14 mouse cellular contexts compared by ENCODE assay signal in genomic region chr7:102333741-102334140, GRCm38 (mm10).
DNase-seq lines count a peak whose midpoint lies in the region; ATAC-seq and TF ChIP-seq lines count a peak whose summit lies in the region.
"Had no signal": no experiment of that assay in that cellular context is flagged by ENCODE, and none has a peak within 500 bp of the region (broad histone marks: within the 10 kb centered on the region; RNA-seq: fewer than 3 reads in every experiment).

No protein-coding gene starts in this region.

- 0 out of 2 replicates have a peak overlapping the region, but pooled peaks have one; percentile 29 for H3K27ac ChIP-seq in stomach, embryonic 14.5 days (ENCODE audit: low read length)
- no peak overlapping the region for H3K27ac ChIP-seq in stomach, postnatal 0 days (replicated peaks)
- H3K27ac ChIP-seq in heart, postnatal 0 days (ENCODE audit: low read depth): peak overlapping the region; percentile 55
- H3K27ac ChIP-seq in stomach, embryonic 16.5 days (ENCODE audit: low read length): 0 out of 2 replicates have a peak overlapping the region, but pooled peaks have one; percentile 18
- H3K27ac ChIP-seq in forebrain, postnatal 0 days (ENCODE audit: low read depth, low read length): no peak overlapping the region
- H3K27ac ChIP-seq: hindbrain, embryonic 15.5 days; limb, embryonic 15.5 days; macrophage had no signal

- ATAC-seq in stomach, embryonic 14.5 days (ENCODE audit: insufficient number of reproducible peaks, insufficient read depth, low FRiP score, low read depth): peak; percentile 42; the same call in 1 of the 2 replicates
- ATAC-seq in stomach, postnatal 0 days (ENCODE audit: low FRiP score, low TSS enrichment): no peak
- peak; percentile 57; the same call in 1 of the 2 replicates for ATAC-seq in heart, postnatal 0 days (ENCODE audit: insufficient read depth, low read depth)
- peak; percentile 47; the same call in 1 of the 2 replicates for ATAC-seq in stomach, embryonic 16.5 days (ENCODE audit: insufficient read depth, low FRiP score)
- ATAC-seq in forebrain, postnatal 0 days: no peak

- H3K9ac ChIP-seq in stomach, embryonic 14.5 days (replicated peaks; ENCODE audit: low read depth, low read length): no peak overlapping the region
- no peak overlapping the region for H3K9ac ChIP-seq in stomach, postnatal 0 days (ENCODE audit: low read length)
- no peak overlapping the region for H3K9ac ChIP-seq in heart, postnatal 0 days (replicated peaks; ENCODE audit: low read depth, low read length)
- H3K9ac ChIP-seq in stomach, embryonic 16.5 days (ENCODE audit: low read length): no peak overlapping the region; the same call in 1 of the 2 replicates
- no peak overlapping the region for H3K9ac ChIP-seq in forebrain, postnatal 0 days
- H3K9ac ChIP-seq: hindbrain, embryonic 15.5 days; limb, embryonic 15.5 days had no signal

- no peak for TF ChIP-seq EP300 in stomach, postnatal 0 days (optimal IDR thresholded peaks at IDR 0.05)
- TF ChIP-seq EP300 in heart, postnatal 0 days (IDR thresholded peaks at IDR 0.05; ENCODE audit: low read depth): no peak

- DNase-seq in heart, adult 18-20 months: peak; percentile 47 to 62
- no peak for DNase-seq in heart, postnatal 25 days (ENCODE audit: low spot score)
- DNase-seq in stomach, postnatal 0 days (ENCODE audit: low spot score): no peak
- peak; percentile 39 for DNase-seq in heart, postnatal 0 days (ENCODE audit: low spot score)
- DNase-seq in forebrain, postnatal 0 days: no peak
- DNase-seq in urinary bladder, postnatal 25 days (ENCODE audit: low spot score): no peak
- DNase-seq: cerebellum, adult 9-10 months; kidney, postnatal 4 days; right cerebral cortex, postnatal 14 days had no signal

- 32% methylated on average over 4 of the region's 4 CpGs for WGBS in stomach, embryonic 14.5 days
- WGBS in stomach, postnatal 0 days: 29% methylated on average over 4 of the region's 4 CpGs
- WGBS in heart, postnatal 0 days: 9% methylated on average over 4 of the region's 4 CpGs
- WGBS in stomach, embryonic 16.5 days: 30% methylated on average over 4 of the region's 4 CpGs
- 77% methylated on average over 4 of the region's 4 CpGs for WGBS in forebrain, postnatal 0 days

- no peak overlapping the region for H3K4me2 ChIP-seq in stomach, embryonic 14.5 days (replicated peaks; ENCODE audit: low read depth, low read length)
- H3K4me2 ChIP-seq in stomach, postnatal 0 days (replicated peaks; ENCODE audit: low read depth): no peak overlapping the region
- no peak overlapping the region for H3K4me2 ChIP-seq in heart, postnatal 0 days (ENCODE audit: low read depth, low read length)
- no peak overlapping the region for H3K4me2 ChIP-seq in stomach, embryonic 16.5 days (ENCODE audit: low read depth, low read length)
- H3K4me2 ChIP-seq in forebrain, postnatal 0 days (ENCODE audit: low read depth): no peak overlapping the region
- H3K4me2 ChIP-seq: hindbrain, embryonic 15.5 days; limb, embryonic 15.5 days had no signal

- no peaks in the 10 kb centered on the region for H3K27me3 ChIP-seq in stomach, embryonic 14.5 days (ENCODE audit: control insufficient read depth, insufficient read depth, low read length)
- H3K27me3 ChIP-seq in stomach, postnatal 0 days (ENCODE audit: control insufficient read depth, insufficient read depth, low read length): no peaks in the 10 kb centered on the region
- H3K27me3 ChIP-seq in heart, postnatal 0 days (ENCODE audit: control insufficient read depth, insufficient read depth, low read length): no peaks in the 10 kb centered on the region
- H3K27me3 ChIP-seq in stomach, embryonic 16.5 days (ENCODE audit: control insufficient read depth, insufficient read depth, low read length): no peaks in the 10 kb centered on the region
- H3K27me3 ChIP-seq in forebrain, postnatal 0 days (ENCODE audit: insufficient read depth, low read length): no peaks in the 10 kb centered on the region
- H3K27me3 ChIP-seq: hindbrain, embryonic 15.5 days; limb, embryonic 15.5 days had no signal

- no peak for TF ChIP-seq CTCF in stomach, postnatal 0 days (IDR thresholded peaks at IDR 0.05; ENCODE audit: low read depth)
- TF ChIP-seq CTCF in heart, postnatal 0 days (IDR thresholded peaks at IDR 0.05; ENCODE audit: low read depth): no peak
- TF ChIP-seq CTCF in forebrain, postnatal 0 days (IDR thresholded peaks at IDR 0.05; ENCODE audit: low read depth): no peak

- no peak overlapping the region for H3K4me3 ChIP-seq in stomach, embryonic 14.5 days (ENCODE audit: low read depth, low read length)
- H3K4me3 ChIP-seq in stomach, postnatal 0 days (ENCODE audit: low read depth, low read length): no peak overlapping the region
- no peak overlapping the region for H3K4me3 ChIP-seq in heart, postnatal 0 days (ENCODE audit: low read depth, low read length)
- no peak overlapping the region for H3K4me3 ChIP-seq in stomach, embryonic 16.5 days (replicated peaks; ENCODE audit: low read length)
- no peak overlapping the region for H3K4me3 ChIP-seq in forebrain, postnatal 0 days (ENCODE audit: low read depth, low read length)
- H3K4me3 ChIP-seq: hindbrain, embryonic 15.5 days; limb, embryonic 15.5 days had no signal

- H3K36me3 ChIP-seq in stomach, embryonic 14.5 days (ENCODE audit: control insufficient read depth, insufficient read depth, low read length): no peaks in the 10 kb centered on the region
- no peaks in the 10 kb centered on the region for H3K36me3 ChIP-seq in stomach, postnatal 0 days (ENCODE audit: control insufficient read depth, insufficient read depth, low read length)
- no peaks in the 10 kb centered on the region for H3K36me3 ChIP-seq in heart, postnatal 0 days (replicated peaks; ENCODE audit: control insufficient read depth, insufficient read depth, low read length)
- no peaks in the 10 kb centered on the region for H3K36me3 ChIP-seq in stomach, embryonic 16.5 days (ENCODE audit: control insufficient read depth, insufficient read depth, low read length)
- H3K36me3 ChIP-seq in forebrain, postnatal 0 days (ENCODE audit: insufficient read depth): no peaks in the 10 kb centered on the region
- H3K36me3 ChIP-seq: hindbrain, embryonic 15.5 days; limb, embryonic 15.5 days had no signal

- H3K4me1 ChIP-seq in stomach, embryonic 14.5 days (ENCODE audit: control insufficient read depth, insufficient read depth, low read length): no peaks in the 10 kb centered on the region
- no peaks in the 10 kb centered on the region for H3K4me1 ChIP-seq in stomach, postnatal 0 days (replicated peaks; ENCODE audit: control insufficient read depth, insufficient read depth)
- peaks cover 9% of the 10 kb centered on the region; the same call in 1 of the 2 replicates for H3K4me1 ChIP-seq in heart, postnatal 0 days (ENCODE audit: control insufficient read depth, insufficient read depth)
- peaks cover 5% of the 10 kb centered on the region; the same call in 1 of the 2 replicates for H3K4me1 ChIP-seq in stomach, embryonic 16.5 days (ENCODE audit: control insufficient read depth, insufficient read depth, low read length)
- H3K4me1 ChIP-seq in forebrain, postnatal 0 days (ENCODE audit: insufficient read depth): no peaks in the 10 kb centered on the region
- H3K4me1 ChIP-seq: hindbrain, embryonic 15.5 days; limb, embryonic 15.5 days had no signal

- intact Hi-C loops in heart, postnatal 25 days (cut with DNase I): no loop called here

- no peaks in the 10 kb centered on the region for H3K9me3 ChIP-seq in stomach, embryonic 14.5 days (ENCODE audit: control insufficient read depth, low read depth, low read length)
- H3K9me3 ChIP-seq in stomach, postnatal 0 days (ENCODE audit: control insufficient read depth, low read length): no peaks in the 10 kb centered on the region
- no peaks in the 10 kb centered on the region for H3K9me3 ChIP-seq in heart, postnatal 0 days (replicated peaks; ENCODE audit: control insufficient read depth, low read length)
- H3K9me3 ChIP-seq in stomach, embryonic 16.5 days (replicated peaks; ENCODE audit: control insufficient read depth, low read length): no peaks in the 10 kb centered on the region
- no peaks in the 10 kb centered on the region for H3K9me3 ChIP-seq in forebrain, postnatal 0 days (ENCODE audit: low read length)
- H3K9me3 ChIP-seq: hindbrain, embryonic 15.5 days; limb, embryonic 15.5 days had no signal

Comparison
In these comparisons a context has a peak if more than half of its experiments do, and no peak if none do; other contexts are left out.
1. DNase-seq: peak in heart, adult 18-20 months (2 of 2) and heart, postnatal 0 days (single experiment); none in heart, postnatal 25 days (single experiment), stomach, postnatal 0 days (single experiment), forebrain, postnatal 0 days (single experiment) and urinary bladder, postnatal 25 days (single experiment).
2. ATAC-seq: peak in stomach, embryonic 14.5 days (single experiment), heart, postnatal 0 days (single experiment) and stomach, embryonic 16.5 days (single experiment); none in stomach, postnatal 0 days (single experiment) and forebrain, postnatal 0 days (single experiment).
3. H3K27ac ChIP-seq: peak in stomach, embryonic 14.5 days (single experiment), heart, postnatal 0 days (single experiment) and stomach, embryonic 16.5 days (single experiment); none in stomach, postnatal 0 days (single experiment) and forebrain, postnatal 0 days (single experiment).